Mouse (Mus musculus) ES-E14 (cell line): ENCODE measurements around the gene Gpc6. TPM values are rescaled to one million over a fixed set of nuclear protein-coding genes. Genes with fewer than 3 reads are reported as not detected.

Experiments
- DNase-seq: peaks from one replicate; pipeline ENCODE4 v3.0.0-alpha.2; 2013; ENCODE audit warnings: low read depth, low spot score
- H3K27ac ChIP-seq: 2 replicates; pipeline ENCODE4 v1.5.1; 2012; ENCODE audit warnings: low read depth, mild to moderate bottlenecking, low read length, moderate library complexity, mixed read lengths; ENCODE audit not compliant: poor library complexity, insufficient read depth, severe bottlenecking
- H3K36me3 ChIP-seq: 2 replicates; pipeline ENCODE4 v1.6.1; 2012; ENCODE audit warnings: mild to moderate bottlenecking, low read length, moderate library complexity, mixed read lengths; ENCODE audit not compliant: control insufficient read depth, poor library complexity, insufficient read depth, severe bottlenecking
- H3K4me1 ChIP-seq, 2 experiments: fragments of 150-350 bp in 1 of 2; sonication (generic) in 1 of 2; 2 replicates each; pipeline ENCODE4 v1.6.1; 2012; ENCODE audit warnings: low read length in 2 of 2, mild to moderate bottlenecking in 1 of 2, mixed read lengths in 1 of 2; ENCODE audit not compliant: control insufficient read depth in 2 of 2, insufficient read depth in 2 of 2, poor library complexity in 1 of 2
- H3K4me3 ChIP-seq, 2 experiments: fragments of 150-350 bp in 1 of 2; sonication (generic) in 1 of 2; 2 replicates each; pipeline ENCODE4 v1.5.1; 2012; ENCODE audit warnings: low read length in 2 of 2, low read depth in 1 of 2, mild to moderate bottlenecking in 1 of 2, mixed read lengths in 1 of 2; ENCODE audit not compliant: insufficient read depth in 1 of 2, poor library complexity in 1 of 2, severe bottlenecking in 1 of 2
- H3K9ac ChIP-seq: 2 replicates; pipeline ENCODE4 v1.6.1; 2012; ENCODE audit warnings: low read depth, mild to moderate bottlenecking, low read length, mixed read lengths; ENCODE audit not compliant: poor library complexity, insufficient read depth, severe bottlenecking
- H3K9me3 ChIP-seq: fragments of 150-350 bp; sonication (generic); 2 replicates; pipeline ENCODE4 v1.6.1; 2012; ENCODE audit warnings: low read depth, mild to moderate bottlenecking, low read length; ENCODE audit not compliant: control insufficient read depth, insufficient read depth
- CHD2 ChIP-seq: IDR thresholded peaks from 2 replicates; pipeline ENCODE4 v1.6.1; 2014; ENCODE audit warnings: mild to moderate bottlenecking, low read depth, low read length, inconsistent platforms
- HCFC1 ChIP-seq: IDR thresholded peaks from 2 replicates; pipeline ENCODE4 v1.6.1; 2012; ENCODE audit warnings: low read length, inconsistent platforms, borderline replicate concordance; ENCODE audit not compliant: insufficient read depth
- MAFK ChIP-seq: IDR thresholded peaks from 2 replicates; pipeline ENCODE4 v1.6.1; 2014; ENCODE audit warnings: mild to moderate bottlenecking, low read depth, low read length, inconsistent platforms; ENCODE audit not compliant: insufficient read depth
- ZC3H11A ChIP-seq: IDR thresholded peaks from 2 replicates; pipeline ENCODE4 v1.6.1; 2012; ENCODE audit warnings: low read depth, mild to moderate bottlenecking, inconsistent platforms, low read length, borderline replicate concordance
- ZNF384 ChIP-seq: IDR thresholded peaks from 2 replicates; pipeline ENCODE4 v1.6.1; 2012; ENCODE audit warnings: low read depth, low read length, inconsistent platforms
- in situ Hi-C, 2 experiments: fragments of 600-800 bp; cut with MboI; formaldehyde crosslinking; loops; one replicate each; pipeline ENCODE4 v1.15.1; 2025; ENCODE audit warnings: low sequenced_read_pairs in 2 of 2, inconsistent platforms in 1 of 2; ENCODE audit not compliant: unreplicated experiment in 2 of 2
- total RNA-seq: library from RNA; depleted of rRNA; stranded (reverse); fragments of 300-350 nt; gene quantifications from 2 replicates; pipeline ENCODE4 v1.2.3, GENCODE M21; 2012

The Gpc6 gene
- total RNA-seq, 1 experiment = 3.2 TPM

GRCm38 (mm10) chr14:117988444-117988843 lies 1063.3 kb downstream of the Gpc6 start:
- Histone ChIP-seq H3K36me3 (no peaks in the 10 kb centered on the region), H3K4me1 (no peaks in the 10 kb centered on the region), H3K9ac (no peak overlapping the region), H3K27ac (no peak overlapping the region), H3K9me3 (no peaks in the 10 kb centered on the region), H3K4me3 (no peak overlapping the region)
- DNase-seq = no peak
- in situ Hi-C loops = no loop called here
- TF ChIP-seq ZC3H11A = no peak
- TF ChIP-seq HCFC1 = no peak
- TF ChIP-seq ZNF384 = no peak
- TF ChIP-seq MAFK = no peak
- no peak for TF ChIP-seq CHD2

- no peak for DNase-seq
- in situ Hi-C loops = no loop called here
- TF ChIP-seq MAFK (no peak), HCFC1 (no peak), ZC3H11A (no peak), CHD2 (no peak)
- no peak overlapping the region for H3K27ac ChIP-seq
- H3K4me3 ChIP-seq = no peak overlapping the region
- H3K9me3 ChIP-seq = no peaks in the 10 kb centered on the region
- no peak overlapping the region for H3K9ac ChIP-seq
- H3K36me3 ChIP-seq = no peaks in the 10 kb centered on the region
- no peaks in the 10 kb centered on the region for H3K4me1 ChIP-seq
Observed at GRCm38 (mm10) chr14:117990203-117990602, 1065.1 kb downstream of the Gpc6 start.

GRCm38 (mm10) chr14:117992600-117993256 lies 1067.6 kb downstream of the Gpc6 start:
- H3K9me3 ChIP-seq = no peaks in the 10 kb centered on the region
- H3K4me3 ChIP-seq = no peak overlapping the region
- no peak for DNase-seq
- in situ Hi-C loops = no loop called here
- no peaks in the 10 kb centered on the region for H3K4me1 ChIP-seq
- no peak overlapping the region for H3K9ac ChIP-seq
- TF ChIP-seq ZNF384 (no peak), CHD2 (no peak), HCFC1 (no peak), MAFK (no peak), ZC3H11A (no peak)
- no peaks in the 10 kb centered on the region for H3K36me3 ChIP-seq
- no peak overlapping the region for H3K27ac ChIP-seq

- Histone ChIP-seq H3K4me3 (no peak overlapping the region), H3K9ac (no peak overlapping the region), H3K27ac (no peak overlapping the region), H3K4me1 (no peaks in the 10 kb centered on the region), H3K36me3 (no peaks in the 10 kb centered on the region), H3K9me3 (no peaks in the 10 kb centered on the region)
- DNase-seq = no peak
- in situ Hi-C loops = no loop called here
- no peak for TF ChIP-seq ZNF384
- TF ChIP-seq CHD2 = no peak
- no peak for TF ChIP-seq HCFC1
- no peak for TF ChIP-seq ZC3H11A
- TF ChIP-seq MAFK = no peak
Observed at GRCm38 (mm10) chr14:117993845-117994244, 1068.7 kb downstream of the Gpc6 start.

- Histone ChIP-seq H3K4me3 (no peak overlapping the region), H3K9ac (no peak overlapping the region), H3K36me3 (no peaks in the 10 kb centered on the region), H3K9me3 (no peaks in the 10 kb centered on the region), H3K4me1 (no peaks in the 10 kb centered on the region), H3K27ac (no peak overlapping the region)
- TF ChIP-seq CHD2 = no peak
- TF ChIP-seq HCFC1 = no peak
- TF ChIP-seq MAFK = no peak
- TF ChIP-seq ZNF384 = no peak
- no peak for TF ChIP-seq ZC3H11A
- no peak for DNase-seq
- in situ Hi-C loops = no loop called here
Observed at GRCm38 (mm10) chr14:118004434-118004833, 1079.3 kb downstream of the Gpc6 start.
